Mouse (Mus musculus) heart, adult 2 months (tissue): ENCODE results near the gene Zfp747.

ENCODE experiments used
- CTCF ChIP-seq: fragments of 200-600 bp; IDR thresholded peaks from 2 replicates; pipeline ENCODE4 v1.8.1; 2022; ENCODE audit warnings: antibody characterized with exemption, mild to moderate bottlenecking, moderate library complexity
- EP300 ChIP-seq: fragments of 200-500 bp; IDR thresholded peaks from 2 replicates; pipeline ENCODE4 v1.6.1; 2011; ENCODE audit warnings: low read depth, low read length, control low read depth; ENCODE audit not compliant: insufficient read depth
- POLR2A ChIP-seq: fragments of 200-500 bp; IDR thresholded peaks from 2 replicates; pipeline ENCODE4 v1.6.1; 2011; ENCODE audit warnings: mild to moderate bottlenecking, low read depth, low read length, control low read depth; ENCODE audit not compliant: insufficient read depth

DNA sequence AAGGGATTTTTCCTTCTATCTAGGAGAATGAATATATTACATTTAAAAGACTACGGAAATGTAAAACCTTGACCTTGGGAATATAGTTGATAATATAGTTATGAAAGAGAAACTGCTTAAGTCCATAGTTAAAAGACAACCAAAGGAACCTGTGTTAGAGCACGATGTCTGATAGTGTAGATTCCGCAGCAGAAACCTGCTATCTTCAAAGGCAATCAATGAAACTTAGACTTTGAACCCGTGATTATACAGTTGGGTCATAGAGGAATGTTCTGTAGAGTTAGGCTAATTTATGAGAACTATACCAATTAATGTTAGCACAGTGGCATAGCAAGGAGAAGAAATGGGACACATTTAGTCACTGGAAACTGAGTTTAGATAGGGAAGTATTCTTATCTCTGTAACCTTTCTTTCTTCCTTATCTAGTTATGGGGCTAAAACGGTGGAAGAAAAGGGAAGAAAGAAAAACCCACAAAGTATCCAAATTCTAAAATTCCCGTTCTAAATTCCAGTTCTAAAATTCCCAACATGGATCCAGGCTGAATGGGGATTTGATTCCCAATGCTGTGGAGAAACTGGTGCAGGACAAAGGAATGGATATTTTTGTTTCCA, 2.6 kb upstream of the Zfp747 start:
- no peak for TF ChIP-seq POLR2A
- no peak for TF ChIP-seq CTCF
- TF ChIP-seq EP300, result no peak
